Mouse (Mus musculus) liver, embryonic 14.5 days (tissue): ENCODE data around the gene Prmt8. TPM values are rescaled to one million over a fixed set of nuclear protein-coding genes. Genes with fewer than 3 reads are reported as not detected.

ENCODE experiments used
- ATAC-seq: fragments of 200-750 bp; cut with Nextera tagmentation; 2 replicates; pipeline ENCODE4 v1.8.0; 2017; ENCODE audit warnings: moderate number of reproducible peaks, mild to moderate bottlenecking, moderate library complexity; ENCODE audit not compliant: insufficient read depth
- DNase-seq, 3 experiments: peaks; one replicate each; pipeline ENCODE4 v3.0.0-alpha.2; 2012 to 2013; ENCODE audit warnings: low read depth in 3 of 3, low spot score in 3 of 3
- H3K27ac ChIP-seq: fragments of 300-500 bp; sonication (generic); 2 replicates; pipeline ENCODE4 v1.5.1; 2014; ENCODE audit warnings: moderate library complexity, mild to moderate bottlenecking, control low read depth, inconsistent platforms
- H3K27me3 ChIP-seq: fragments of 300-500 bp; sonication (generic); 2 replicates; pipeline ENCODE4 v1.6.1; 2014; ENCODE audit warnings: mild to moderate bottlenecking, low read length, moderate library complexity; ENCODE audit not compliant: control insufficient read depth, insufficient read depth
- H3K36me3 ChIP-seq: fragments of 300-500 bp; sonication (generic); replicated peaks from 2 replicates; pipeline ENCODE4 v1.6.1; 2014; ENCODE audit warnings: low read depth; ENCODE audit not compliant: control insufficient read depth, insufficient read depth
- H3K4me1 ChIP-seq, 2 experiments: fragments of 200-500 bp in 1 of 2; fragments of 300-500 bp in 1 of 2; sonication (generic) in 1 of 2; replicated peaks; 2 replicates each; pipeline ENCODE4 v1.6.1; 2012 to 2014; ENCODE audit warnings: antibody characterized with exemption in 1 of 2, inconsistent platforms in 1 of 2, low read length in 1 of 2; ENCODE audit not compliant: control insufficient read depth in 2 of 2, insufficient read depth in 2 of 2
- H3K4me2 ChIP-seq: fragments of 300-500 bp; sonication (generic); 2 replicates; pipeline ENCODE4 v1.6.1; 2014; ENCODE audit warnings: low read depth, mild to moderate bottlenecking, control low read depth, moderate library complexity
- H3K4me3 ChIP-seq, 2 experiments: fragments of 200-500 bp in 1 of 2; fragments of 300-500 bp in 1 of 2; sonication (generic) in 1 of 2; 2 replicates each; pipeline ENCODE4 v1.5.1; 2012 to 2014; ENCODE audit warnings: low read depth in 2 of 2, low read length in 2 of 2, mild to moderate bottlenecking in 2 of 2, control low read depth in 1 of 2, inconsistent platforms in 1 of 2, moderate library complexity in 1 of 2; ENCODE audit not compliant: insufficient read depth in 1 of 2
- H3K9ac ChIP-seq: fragments of 300-500 bp; sonication (generic); replicated peaks from 2 replicates; pipeline ENCODE4 v1.6.1; 2014; ENCODE audit warnings: mild to moderate bottlenecking, control low read depth, moderate library complexity
- H3K9me3 ChIP-seq: fragments of 300-500 bp; sonication (generic); 2 replicates; pipeline ENCODE4 v1.6.1; 2016; ENCODE audit warnings: low read length, mixed read lengths; ENCODE audit not compliant: control insufficient read depth
- CTCF ChIP-seq: IDR thresholded peaks from 2 replicates; pipeline ENCODE4 v1.5.1; 2016; ENCODE audit warnings: antibody characterized with exemption, low read depth, control low read depth
- EP300 ChIP-seq: IDR thresholded peaks from 2 replicates; pipeline ENCODE4 v1.6.1; 2016; ENCODE audit warnings: antibody characterized with exemption, low read depth
- WGBS: fragments of 180-500 bp; shearing (Covaris S2); extraction: QIAGEN DNeasy Blood & Tissue Kit; methylation state at CpG from one replicate; pipeline ENCODE4 v1.1.7; 2014; ENCODE audit not compliant: insufficient replicate concordance; 5-methylcytosine and 5-hydroxymethylcytosine counted together
- polyA plus RNA-seq, 2 experiments: library from polyadenylated mRNA; depleted of rRNA in 1 of 2; stranded (reverse) in 1 of 2; unstranded in 1 of 2; fragments of >200 nt; fragmentation: Nextera tagmentation in 1 of 2; extraction: Ambion mirVana in 1 of 2; gene quantifications; 2 replicates each; pipeline versions ENCODE4 v1.2.1 to v1.2.3; 2012 to 2014

The Prmt8 gene
- polyA plus RNA-seq, 2 experiments: 0.05 TPM; not detected in 1

- Histone ChIP-seq H3K27me3 (peaks cover 47% of the 10 kb centered on the region), H3K27ac (no peak overlapping the region), H3K9ac (no peak overlapping the region), H3K9me3 (no peaks in the 10 kb centered on the region), H3K4me3 (no peak overlapping the region), H3K36me3 (no peaks in the 10 kb centered on the region), H3K4me2 (no peak overlapping the region), H3K4me1 (no peaks in the 10 kb centered on the region)
- TF ChIP-seq EP300: no peak
- no peak for TF ChIP-seq CTCF
- ATAC-seq: no peak
- no peak for DNase-seq
- 2% methylated on average over 57 of the region's 64 CpGs for WGBS
Measured at GRCm38 (mm10) chr6:127768621-127769274, 524 bp downstream of the Prmt8 start.

- TF ChIP-seq EP300: no peak
- H3K9ac ChIP-seq: no peak overlapping the region
- ATAC-seq (no peak), DNase-seq (no peak)
- H3K4me3 ChIP-seq: no peak overlapping the region
- no peak overlapping the region for H3K4me2 ChIP-seq
- no peaks in the 10 kb centered on the region for H3K9me3 ChIP-seq
- no peaks in the 10 kb centered on the region for H3K4me1 ChIP-seq
- no peak overlapping the region for H3K27ac ChIP-seq
- no peaks in the 10 kb centered on the region for H3K36me3 ChIP-seq
- WGBS: 2% methylated on average over 49 of the region's 49 CpGs
- H3K27me3 ChIP-seq: peaks cover 47% of the 10 kb centered on the region
Measured at GRCm38 (mm10) chr6:127767706-127768493, 1.4 kb downstream of the Prmt8 start.

- WGBS: 4% methylated on average over 18 of the region's 18 CpGs
- H3K36me3 ChIP-seq: no peaks in the 10 kb centered on the region
- no peak overlapping the region for H3K4me3 ChIP-seq
- H3K27ac ChIP-seq: no peak overlapping the region
- peaks cover 47% of the 10 kb centered on the region for H3K27me3 ChIP-seq
- no peak overlapping the region for H3K4me2 ChIP-seq
- H3K9me3 ChIP-seq: no peaks in the 10 kb centered on the region
- H3K4me1 ChIP-seq: no peaks in the 10 kb centered on the region
- no peak for TF ChIP-seq CTCF
- ATAC-seq: no peak
- no peak for DNase-seq
- H3K9ac ChIP-seq: no peak overlapping the region
Measured at GRCm38 (mm10) chr6:127767201-127767705, 2.0 kb downstream of the Prmt8 start.

- 2% methylated on average over 28 of the region's 28 CpGs for WGBS
Measured at GRCm38 (mm10) chr6:127766641-127767200, 2.6 kb downstream of the Prmt8 start.

GRCm38 (mm10) chr6:127766041-127766604, 3.1 kb downstream of the Prmt8 start:
- no peak overlapping the region for H3K4me2 ChIP-seq
- DNase-seq (no peak), ATAC-seq (no peak)
- no peaks in the 10 kb centered on the region for H3K36me3 ChIP-seq
- no peak overlapping the region for H3K4me3 ChIP-seq
- H3K9ac ChIP-seq: no peak overlapping the region
- H3K27me3 ChIP-seq: peaks cover 47% of the 10 kb centered on the region
- 11% methylated on average over 8 of the region's 11 CpGs for WGBS
- no peaks in the 10 kb centered on the region for H3K9me3 ChIP-seq
- TF ChIP-seq CTCF (no peak), EP300 (no peak)
- no peak overlapping the region for H3K27ac ChIP-seq
- no peaks in the 10 kb centered on the region for H3K4me1 ChIP-seq

More at GRCm38 (mm10) chr6:127766641-127767200, 2.6 kb downstream of the Prmt8 start:
- Histone ChIP-seq H3K9me3 (no peaks in the 10 kb centered on the region), H3K9ac (no peak overlapping the region), H3K27ac (no peak overlapping the region), H3K4me2 (no peak overlapping the region), H3K27me3 (peaks cover 47% of the 10 kb centered on the region), H3K4me1 (no peaks in the 10 kb centered on the region), H3K36me3 (no peaks in the 10 kb centered on the region), H3K4me3 (no peak overlapping the region)
- no peak for TF ChIP-seq EP300
- TF ChIP-seq CTCF: no peak
- no peak for ATAC-seq
- no peak for DNase-seq
